Comparison of ENCODE assay signal across 8 mouse cellular contexts in genomic region chr19:7217926-7218267, GRCm38 (mm10). TPM values are rescaled to one million over a fixed set of nuclear protein-coding genes. Genes with fewer than 3 reads are reported as not detected.
A peak's percentile ranks its signal among the peaks of the same experiment; 100 is the strongest.
DNase-seq lines count a peak whose midpoint lies in the region; ATAC-seq and TF ChIP-seq lines count a peak whose summit lies in the region.

No protein-coding gene starts in this region.

- peaks cover 11% of the 10 kb centered on the region for H3K4me1 ChIP-seq in testis, adult 2 months (ENCODE audit: control insufficient read depth, insufficient read depth, low read length)
- H3K4me1 ChIP-seq in forebrain, embryonic 16.5 days (replicated peaks; ENCODE audit: control insufficient read depth, insufficient read depth, low read length) = peaks cover 28% of the 10 kb centered on the region
- H3K4me1 ChIP-seq in liver, embryonic 16.5 days (ENCODE audit: control insufficient read depth, low read depth, low read length) = peaks cover 32% of the 10 kb centered on the region

- 8% methylated on average over 6 of the region's 6 CpGs for WGBS in forebrain, embryonic 16.5 days
- 4% methylated on average over 6 of the region's 6 CpGs for WGBS in liver, embryonic 16.5 days (ENCODE audit: insufficient replicate concordance)

- ATAC-seq in forebrain, embryonic 16.5 days = no peak
- 0 out of 2 replicates have a peak, but pooled peaks have one; percentile 4 for ATAC-seq in liver, embryonic 16.5 days (ENCODE audit: low read depth)
- ATAC-seq in inflammation-experienced regulatory T-cells, adult 6 months = no peak

- H3K9ac ChIP-seq in forebrain, embryonic 16.5 days (replicated peaks; ENCODE audit: low read depth, low read length) = no peak overlapping the region
- H3K9ac ChIP-seq in liver, embryonic 16.5 days (ENCODE audit: low read depth, low read length) = peak overlapping the region; percentile 65

- no peaks in the 10 kb centered on the region for H3K27me3 ChIP-seq in testis, adult 2 months (ENCODE audit: control insufficient read depth, insufficient read depth, low read length)
- no peaks in the 10 kb centered on the region for H3K27me3 ChIP-seq in forebrain, embryonic 16.5 days (replicated peaks; ENCODE audit: control insufficient read depth, insufficient read depth, low read length)
- no peaks in the 10 kb centered on the region for H3K27me3 ChIP-seq in liver, embryonic 16.5 days (ENCODE audit: control insufficient read depth, insufficient read depth, low read depth, low read length)

- H3K36me3 ChIP-seq in testis, adult 2 months (ENCODE audit: control insufficient read depth, insufficient read depth, low read length) = no peaks in the 10 kb centered on the region
- H3K36me3 ChIP-seq in forebrain, embryonic 16.5 days (ENCODE audit: control insufficient read depth, insufficient read depth) = peaks cover 7% of the 10 kb centered on the region; the same call in 1 of the 2 replicates
- H3K36me3 ChIP-seq in liver, embryonic 16.5 days (ENCODE audit: control insufficient read depth, insufficient read depth) = peaks cover 20% of the 10 kb centered on the region

- DNase-seq in testis, postnatal 14 days (ENCODE audit: low spot score) = no peak
- no peak for DNase-seq in urinary bladder, postnatal 14 days (ENCODE audit: low spot score)
- DNase-seq in ovary, postnatal 10 days (ENCODE audit: low spot score) = no peak
- no peak for DNase-seq in thymus, postnatal 4 days

- H3K4me3 ChIP-seq in testis, adult 2 months (ENCODE audit: control insufficient read depth, low read depth, low read length) = peak overlapping the region; percentile 100
- H3K4me3 ChIP-seq in forebrain, embryonic 16.5 days (replicated peaks; ENCODE audit: low read length) = peak overlapping the region; percentile 68
- H3K4me3 ChIP-seq in liver, embryonic 16.5 days (ENCODE audit: low read depth, low read length) = peak overlapping the region; percentile 72

- no peak for TF ChIP-seq POLR2A in testis, adult 2 months (IDR thresholded peaks at IDR 0.05; ENCODE audit: control insufficient read depth, low read depth, low read length)

- TF ChIP-seq CTCF in testis, adult 2 months (IDR thresholded peaks at IDR 0.05; ENCODE audit: control insufficient read depth, insufficient read depth, insufficient replicate concordance, low read depth, low read length) = no peak

- peak overlapping the region; percentile 72 for H3K4me2 ChIP-seq in forebrain, embryonic 16.5 days (ENCODE audit: low read length)
- H3K4me2 ChIP-seq in liver, embryonic 16.5 days (ENCODE audit: low read depth, low read length) = peak overlapping the region; percentile 95

- H3K9me3 ChIP-seq in forebrain, embryonic 16.5 days (ENCODE audit: control insufficient read depth, low read length) = no peaks in the 10 kb centered on the region
- H3K9me3 ChIP-seq in liver, embryonic 16.5 days (replicated peaks; ENCODE audit: control insufficient read depth, low read length) = no peaks in the 10 kb centered on the region

- peak overlapping the region; percentile 98 for H3K27ac ChIP-seq in testis, adult 2 months (ENCODE audit: control insufficient read depth, insufficient read depth, low read depth, low read length)
- no peak overlapping the region for H3K27ac ChIP-seq in forebrain, embryonic 16.5 days (ENCODE audit: low read length)
- H3K27ac ChIP-seq in liver, embryonic 16.5 days (ENCODE audit: low read length) = peak overlapping the region; percentile 53

RNA-seq across cellular contexts. Expression of gene Cox8a, which starts 0.5 kb away (rescaled TPM):
- polyA plus RNA-seq in testis, adult 2 months (2012; rRNA removed) = 117 and 148 TPM in 2 replicates
- 602 and 609 TPM in 2 replicates for polyA plus RNA-seq in forebrain, embryonic 16.5 days (2015; fragmentation: Nextera tagmentation; extraction: Ambion mirVana)
- 563 and 565 TPM in 2 replicates for polyA plus RNA-seq in liver, embryonic 16.5 days (2015; fragmentation: Nextera tagmentation; extraction: Ambion mirVana)
- 100 to 1,000 TPM; 284 to 445 (median 299) TPM for polyA plus RNA-seq in inflammation-experienced regulatory T-cells, adult 6 months (2017; shearing (Covaris generic))

RNA-seq across cellular contexts. Expression of gene Otub1, which starts 11.8 kb away (rescaled TPM):
- polyA plus RNA-seq in testis, adult 2 months (2012; rRNA removed) = 49.4 and 49.9 TPM in 2 replicates
- 223 and 235 TPM in 2 replicates for polyA plus RNA-seq in forebrain, embryonic 16.5 days (2015; fragmentation: Nextera tagmentation; extraction: Ambion mirVana)
- polyA plus RNA-seq in liver, embryonic 16.5 days (2015; fragmentation: Nextera tagmentation; extraction: Ambion mirVana) = 50.0 and 50.9 TPM in 2 replicates
- polyA plus RNA-seq in inflammation-experienced regulatory T-cells, adult 6 months (2017; shearing (Covaris generic)) = 100 to 1,000 TPM; 164 to 183 (median 169) TPM

RNA-seq across cellular contexts. Expression of gene Naa40, which starts 23.1 kb away (rescaled TPM):
- polyA plus RNA-seq in testis, adult 2 months (2012; rRNA removed) = 61.5 and 69.3 TPM in 2 replicates
- polyA plus RNA-seq in forebrain, embryonic 16.5 days (2015; fragmentation: Nextera tagmentation; extraction: Ambion mirVana) = 67.3 and 74.7 TPM in 2 replicates
- 22.1 TPM in 2 replicates for polyA plus RNA-seq in liver, embryonic 16.5 days (2015; fragmentation: Nextera tagmentation; extraction: Ambion mirVana)
- 10 to 100 TPM; 21.3 to 28.4 (median 27.4) TPM for polyA plus RNA-seq in inflammation-experienced regulatory T-cells, adult 6 months (2017; shearing (Covaris generic))

RNA-seq across cellular contexts. Expression of gene Rcor2, which starts 49.2 kb away (rescaled TPM):
- polyA plus RNA-seq in testis, adult 2 months (2012; rRNA removed) = 3.6 and 4.1 TPM in 2 replicates
- polyA plus RNA-seq in forebrain, embryonic 16.5 days (2015; fragmentation: Nextera tagmentation; extraction: Ambion mirVana) = 45.8 and 49.2 TPM in 2 replicates
- polyA plus RNA-seq in liver, embryonic 16.5 days (2015; fragmentation: Nextera tagmentation; extraction: Ambion mirVana) = 0.27 and 0.47 TPM in 2 replicates
- not detected for polyA plus RNA-seq in inflammation-experienced regulatory T-cells, adult 6 months (2017; shearing (Covaris generic))
